Mouse (Mus musculus) gastrocnemius, postnatal 25 days (tissue): ENCODE measurements around the gene Adss. TPM values are rescaled to one million over a fixed set of nuclear protein-coding genes. Genes with fewer than 3 reads are reported as not detected.

ENCODE experiments used
- DNase-seq: peaks from one replicate; pipeline ENCODE4 v3.0.0; 2022
- total RNA-seq, 2 experiments: library from RNA; stranded (reverse); gene quantifications; 1 replicate in 1 of 2; 2 replicates in 1 of 2; pipeline ENCODE4 v1.2.3; 2021

Gene Adss
- total RNA-seq, 2 experiments from 2014 or later, result 8.4 to 8.8 TPM

- no peak for DNase-seq
Observed at GRCm38 (mm10) chr1:177727883-177728525, 68.3 kb downstream of the Adss start.

- no peak for DNase-seq
Observed at GRCm38 (mm10) chr1:177726870-177727269, 69.4 kb downstream of the Adss start.

- DNase-seq, result peak; percentile 33
Observed at GRCm38 (mm10) chr1:177723786-177724185, 72.5 kb downstream of the Adss start.

GRCm38 (mm10) chr1:177719029-177719427 is 77.3 kb downstream of the Adss start:
- no peak for DNase-seq

- DNase-seq, result no peak
Observed at GRCm38 (mm10) chr1:177718340-177719028, 77.8 kb downstream of the Adss start.

GRCm38 (mm10) chr1:177717057-177717835 is 79.1 kb downstream of the Adss start:
- DNase-seq, result no peak

- DNase-seq, result no peak
Observed at GRCm38 (mm10) chr1:177716448-177716847, 79.9 kb downstream of the Adss start.

- DNase-seq, result no peak
Observed at GRCm38 (mm10) chr1:177714397-177715012, 81.8 kb downstream of the Adss start.

- DNase-seq, result no peak
Observed at GRCm38 (mm10) chr1:177713635-177714396, 82.5 kb downstream of the Adss start.

Other genes starting within 250 kb of the Adss start
- under 1 TPM in 1 of 2 experiments, not detected in 1; 0.48 TPM for gene 1700016C15Rik, start 66.7 kb downstream of the Adss start, total RNA-seq
- not detected for gene Catspere2, start 186.9 kb upstream of the Adss start, total RNA-seq